Mouse (Mus musculus): ENCODE data around the gene Tbc1d1. TPM values are rescaled to one million over a fixed set of nuclear protein-coding genes. Genes with fewer than 3 reads are reported as not detected.

Gene Tbc1d1
- total RNA-seq, 2 experiments from 2014 or later = 39.3 to 77.3 TPM

DNA sequence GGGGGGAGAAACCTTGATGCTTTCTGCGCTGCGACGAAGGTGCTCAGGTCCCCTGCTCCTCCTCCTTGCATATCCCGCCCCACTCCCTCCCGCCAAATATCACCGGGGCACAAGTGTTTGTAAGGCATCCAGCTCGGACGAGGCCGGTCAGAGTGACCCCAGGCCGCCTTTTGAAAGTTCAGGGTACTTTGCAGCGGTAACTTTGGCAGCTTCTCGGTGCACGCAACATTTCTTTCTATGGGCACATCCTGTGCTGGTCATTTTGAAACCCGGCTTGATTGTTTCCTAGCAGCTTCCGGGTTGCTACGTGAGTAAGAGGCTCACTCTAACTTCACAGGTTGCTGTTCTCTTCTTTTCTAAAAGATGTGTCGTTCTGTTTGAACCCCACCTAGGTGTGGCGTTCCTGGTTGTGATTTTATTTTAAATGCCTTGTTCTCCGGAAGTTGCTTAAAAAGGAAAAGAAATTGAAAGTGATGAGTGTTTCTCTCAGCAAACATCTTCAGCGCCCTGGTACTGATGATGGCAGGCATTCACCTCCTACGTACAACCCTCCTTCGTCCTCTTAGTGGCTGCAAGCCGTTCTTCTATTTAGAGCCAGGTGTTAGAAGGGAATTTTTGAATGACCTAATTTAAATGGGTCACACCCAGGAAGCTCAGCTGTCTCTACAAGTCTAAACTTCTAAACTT lies 4.7 kb downstream of the Tbc1d1 start:
- DNase-seq = peak; percentile 74

DNA sequence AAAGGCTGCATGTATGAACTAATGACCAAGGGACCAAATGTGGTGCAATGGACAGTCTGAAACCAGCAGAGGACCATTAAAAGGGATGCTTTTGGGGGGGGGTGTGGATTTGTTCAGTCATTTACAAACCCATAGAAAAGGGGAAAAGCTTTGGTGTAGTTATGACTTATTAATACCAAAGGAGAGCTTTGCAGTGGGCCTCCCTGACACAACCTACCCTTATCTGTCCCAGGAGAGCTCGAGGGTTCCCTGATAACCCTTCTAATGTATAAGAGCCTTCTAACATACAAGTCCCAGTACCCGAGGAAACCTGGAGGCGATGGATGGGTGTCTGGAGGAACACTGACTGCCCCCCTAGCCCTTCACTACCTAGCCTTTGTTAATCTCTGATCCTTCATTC lies 5.8 kb downstream of the Tbc1d1 start:
- DNase-seq = no peak

- peak; percentile 50 for DNase-seq
These were observed 6.5 kb downstream of the Tbc1d1 start for GRCm38 (mm10) chr5:64162582-64162981.

GRCm38 (mm10) chr5:64164414-64164813 lies 8.3 kb downstream of the Tbc1d1 start:
- no peak for DNase-seq

- DNase-seq = no peak
These were observed 9.7 kb downstream of the Tbc1d1 start for GRCm38 (mm10) chr5:64165826-64166225.

DNA sequence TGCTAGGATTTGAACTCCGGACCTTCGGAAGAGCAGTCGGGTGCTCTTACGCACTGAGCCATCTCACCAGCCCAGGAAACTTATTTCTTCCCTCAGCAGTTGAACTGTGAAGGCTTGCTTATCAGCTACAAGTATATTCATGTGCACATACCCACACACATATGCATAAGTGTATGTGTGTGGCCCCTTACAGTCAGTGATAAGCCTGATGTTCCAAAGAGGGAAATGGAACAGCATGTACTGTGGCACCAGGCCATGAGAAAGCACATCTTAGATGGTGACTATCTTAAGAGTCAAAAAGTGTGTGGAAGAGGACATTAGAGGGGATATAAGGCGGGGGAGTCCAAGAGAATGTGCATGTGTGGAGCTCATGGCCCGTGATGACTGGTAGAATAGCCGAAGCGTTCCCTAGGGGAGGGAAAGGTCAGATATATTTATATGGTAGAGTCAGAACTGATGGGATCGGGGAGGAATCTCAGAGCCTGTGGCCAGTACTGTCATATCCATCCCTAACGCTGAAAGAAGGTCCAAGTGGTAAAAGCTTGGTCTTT lies 13.0 kb downstream of the Tbc1d1 start:
- peak; percentile 53 for DNase-seq

GRCm38 (mm10) chr5:64172884-64173283 lies 16.8 kb downstream of the Tbc1d1 start:
- no peak for DNase-seq

GRCm38 (mm10) chr5:64173302-64173701 lies 17.2 kb downstream of the Tbc1d1 start:
- no peak for DNase-seq

DNA sequence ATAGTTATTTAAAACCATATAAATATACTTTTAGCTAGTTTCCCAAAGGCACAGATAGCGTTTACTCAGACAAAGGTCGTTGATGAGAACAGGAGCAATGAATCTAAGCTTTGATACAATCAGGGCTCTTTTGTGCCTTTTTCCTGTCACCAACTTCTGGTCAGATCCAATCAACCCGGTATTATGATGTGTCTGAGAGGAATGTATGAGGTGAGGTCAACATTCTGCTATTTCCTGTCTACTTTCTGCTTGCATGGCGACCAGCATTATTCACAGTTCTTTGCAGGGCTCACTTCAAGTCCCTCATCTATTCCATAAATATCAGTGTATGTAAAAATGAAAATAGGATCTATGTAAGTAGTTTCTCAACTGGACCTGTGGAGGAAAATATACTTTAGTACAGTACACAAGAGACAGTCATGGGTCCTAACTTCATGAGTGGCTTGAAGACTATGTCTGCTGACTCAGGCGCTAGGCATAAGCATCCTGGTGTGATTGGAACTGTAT lies 18.4 kb downstream of the Tbc1d1 start:
- DNase-seq = no peak

DNA sequence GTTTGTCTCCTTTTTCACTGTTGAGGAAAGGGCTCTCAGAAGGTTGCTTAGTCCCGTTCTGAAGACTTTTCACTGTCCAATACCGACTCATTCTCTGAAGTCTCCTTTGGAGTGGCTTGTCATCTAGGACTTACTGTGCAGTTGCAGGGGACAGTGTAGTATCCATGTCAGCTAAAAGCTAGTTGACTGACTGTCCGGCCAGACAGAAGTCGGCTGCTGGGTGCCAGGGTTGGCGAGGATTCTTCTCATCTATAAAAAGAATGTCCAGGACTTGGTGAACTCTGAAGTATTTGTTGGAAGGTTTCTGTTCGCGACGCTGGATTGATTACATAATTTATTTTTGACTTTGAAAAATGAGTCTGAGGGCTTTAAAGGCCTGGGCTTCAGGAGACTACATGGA lies 24.4 kb downstream of the Tbc1d1 start:
- peak; percentile 70 for DNase-seq

DNA sequence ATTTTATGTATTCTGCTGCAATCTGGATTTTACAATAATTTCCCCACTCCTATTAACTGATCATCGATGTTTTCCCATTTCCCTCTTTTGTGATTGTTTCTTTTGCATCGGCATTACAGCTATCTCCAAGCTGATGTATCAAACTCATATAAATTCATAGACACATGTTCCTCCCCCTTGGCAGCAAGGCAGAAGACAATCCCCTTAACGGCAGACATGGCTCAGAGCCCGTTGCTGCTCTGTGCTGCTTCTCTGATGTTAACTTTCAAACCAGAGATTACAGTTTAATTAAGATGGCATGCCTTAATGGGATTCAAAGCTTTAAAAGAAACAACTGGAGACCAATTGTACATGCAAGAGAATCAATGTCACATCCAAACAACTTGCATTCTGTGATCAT lies 27.6 kb downstream of the Tbc1d1 start:
- no peak for DNase-seq

GRCm38 (mm10) chr5:64185257-64185656 lies 29.2 kb downstream of the Tbc1d1 start:
- no peak for DNase-seq

DNA sequence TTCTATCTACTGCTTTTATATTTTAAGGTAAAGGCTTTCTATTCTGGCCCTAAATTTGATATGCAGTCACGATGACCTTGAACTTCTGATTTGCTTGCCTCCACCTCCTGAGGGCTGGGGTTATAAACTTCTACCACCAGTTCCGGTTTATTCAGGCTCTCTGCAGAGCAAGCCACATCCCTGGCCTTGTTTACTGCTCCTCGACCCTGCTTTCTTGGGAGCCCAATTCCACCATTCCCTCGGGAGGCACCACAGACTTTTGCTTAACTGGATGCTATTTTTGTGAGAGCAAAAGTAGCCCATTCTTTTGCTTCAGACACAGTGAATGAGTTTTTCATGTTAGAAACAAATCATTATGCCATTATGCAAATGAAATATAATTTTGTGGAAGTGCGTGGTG lies 30.5 kb downstream of the Tbc1d1 start:
- DNase-seq = no peak

DNA sequence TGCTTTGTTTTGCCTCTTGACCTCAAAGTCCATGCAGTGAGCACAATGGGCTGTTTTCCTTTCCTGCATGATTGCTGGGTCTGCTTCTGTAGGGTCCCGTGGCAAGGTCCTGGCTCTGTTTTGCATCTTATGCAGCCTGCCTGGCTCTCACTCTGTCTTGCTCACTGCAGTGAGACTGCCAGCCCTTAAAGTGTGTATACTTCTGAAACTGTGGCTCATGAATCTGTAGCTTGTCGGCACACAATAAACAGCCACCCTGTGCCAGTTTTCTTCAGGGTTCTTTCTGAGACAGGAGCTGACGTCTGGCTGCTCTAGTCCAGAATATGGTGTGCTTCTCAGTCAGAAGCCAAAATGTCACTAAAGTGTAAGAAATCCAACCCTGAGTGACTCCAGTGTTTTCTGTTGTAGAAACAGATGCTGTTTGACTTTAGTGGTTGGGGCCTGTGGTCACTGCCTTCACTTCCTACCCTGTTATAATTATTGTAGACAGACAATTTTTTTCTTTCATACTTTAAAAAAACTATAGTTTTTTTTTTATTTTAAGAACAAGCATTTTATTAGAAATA lies 32.1 kb downstream of the Tbc1d1 start:
- no peak for DNase-seq

GRCm38 (mm10) chr5:64190892-64191291 lies 34.8 kb downstream of the Tbc1d1 start:
- no peak for DNase-seq

GRCm38 (mm10) chr5:64193353-64193752 lies 37.2 kb downstream of the Tbc1d1 start:
- peak; percentile 65 for DNase-seq

DNA sequence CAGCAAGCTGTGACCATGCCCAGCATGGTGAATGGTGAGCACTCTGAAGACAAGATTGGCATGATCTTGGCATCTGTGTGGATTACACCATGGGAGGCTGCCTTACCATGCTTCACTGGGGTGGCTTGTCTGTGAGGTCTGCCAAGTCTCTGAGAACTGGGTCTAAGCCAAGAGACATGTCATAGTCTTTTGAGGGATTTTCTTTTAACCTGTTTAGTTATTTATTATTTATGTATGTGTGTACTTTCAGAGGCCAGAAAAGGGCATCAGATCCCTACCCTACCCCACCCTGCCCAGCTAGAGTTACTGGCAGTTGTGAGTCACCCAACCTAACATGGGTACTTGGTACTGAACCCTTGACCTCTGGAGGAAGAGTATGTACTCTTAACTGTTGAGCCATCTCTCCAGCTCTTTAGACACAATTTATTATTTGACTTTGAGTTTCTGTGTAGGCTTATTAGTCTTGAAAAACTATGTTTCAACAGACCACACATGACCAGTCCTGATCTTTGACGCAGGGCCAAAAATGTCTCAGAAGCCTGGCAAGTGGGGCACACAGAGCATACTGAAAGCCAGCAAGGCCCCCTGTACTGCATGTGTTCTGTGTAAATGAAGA lies 40.3 kb downstream of the Tbc1d1 start:
- DNase-seq = peak; percentile 64

DNA sequence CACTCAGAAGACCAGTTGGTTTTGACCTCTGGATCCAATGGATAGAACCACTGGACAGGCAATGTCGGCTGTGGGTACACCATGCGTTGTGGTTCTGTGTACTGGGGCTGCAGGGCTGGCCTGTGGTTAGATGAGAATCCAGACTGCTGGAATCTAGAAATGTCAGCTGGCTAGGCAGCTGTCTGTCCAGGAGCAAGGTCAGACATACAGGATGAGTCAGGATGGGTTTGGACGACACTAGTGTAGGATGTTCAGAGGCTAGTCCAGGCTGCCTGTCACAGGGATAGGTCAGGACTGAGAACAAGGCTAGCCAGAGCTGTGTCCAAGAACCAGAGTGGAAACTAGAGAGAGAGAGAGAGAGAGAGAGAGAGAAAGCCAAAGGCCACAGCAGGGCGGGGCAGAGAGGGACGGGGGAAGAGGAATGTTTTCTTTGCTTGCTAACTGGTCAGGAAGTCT lies 40.8 kb downstream of the Tbc1d1 start:
- peak; percentile 72 for DNase-seq

DNA sequence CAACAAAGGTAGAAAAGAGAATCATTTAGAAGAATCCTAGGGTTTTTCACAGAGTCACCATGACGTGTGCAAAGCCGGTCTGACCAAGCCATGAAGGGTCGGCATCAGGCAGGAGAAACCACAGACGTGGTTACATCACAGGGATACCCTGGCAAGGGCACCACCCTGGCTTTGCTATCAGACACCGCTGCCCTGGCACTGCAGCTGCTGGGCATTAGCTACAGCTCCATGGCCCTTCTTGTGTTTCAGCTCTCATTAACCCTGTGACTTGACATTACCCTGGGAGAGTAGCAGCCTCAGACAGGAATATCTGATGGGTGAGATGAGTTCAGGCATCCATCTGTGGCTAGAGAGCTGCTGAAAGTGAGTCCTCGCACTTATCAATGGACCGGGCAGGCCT lies 42.5 kb downstream of the Tbc1d1 start:
- DNase-seq = peak; percentile 87

DNA sequence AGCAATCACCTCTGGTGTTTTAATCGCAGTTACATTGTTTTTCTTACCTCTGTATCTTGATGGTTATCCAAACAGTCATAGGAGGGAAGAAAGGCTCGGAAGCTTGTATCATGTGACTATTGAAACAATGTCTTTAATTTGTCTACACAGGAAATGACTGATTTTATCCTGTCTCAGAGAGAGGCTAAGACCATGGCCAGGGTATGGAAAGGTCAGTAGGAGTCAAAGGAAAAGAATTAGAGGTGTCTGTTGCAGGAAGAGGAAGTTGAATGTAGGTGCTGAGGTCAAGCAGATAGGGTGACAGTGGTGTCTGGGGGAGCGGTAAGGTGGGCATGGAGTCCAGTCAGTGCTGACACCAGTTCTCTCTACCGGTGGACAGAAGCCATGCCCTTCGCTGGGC lies 45.0 kb downstream of the Tbc1d1 start:
- no peak for DNase-seq

DNA sequence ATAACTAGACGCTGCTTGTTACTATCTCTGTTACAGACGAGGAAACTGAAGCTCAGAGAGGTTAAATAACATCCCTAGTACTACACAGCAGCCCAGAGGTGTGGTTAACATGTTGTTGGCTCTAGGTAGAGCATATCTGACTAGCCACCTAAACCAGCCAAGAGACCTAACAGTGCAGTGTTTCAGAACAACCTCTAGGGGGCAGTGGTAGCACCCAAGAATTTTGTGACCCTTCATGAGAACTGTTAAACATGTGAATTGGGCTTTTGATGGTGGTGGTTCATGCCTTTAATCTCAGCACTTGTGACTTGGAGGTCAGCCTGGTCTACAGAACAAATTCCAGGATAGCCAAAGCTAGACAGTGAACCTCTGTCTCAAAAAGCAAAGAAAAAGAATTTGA lies 46.2 kb downstream of the Tbc1d1 start:
- DNase-seq = no peak

DNA sequence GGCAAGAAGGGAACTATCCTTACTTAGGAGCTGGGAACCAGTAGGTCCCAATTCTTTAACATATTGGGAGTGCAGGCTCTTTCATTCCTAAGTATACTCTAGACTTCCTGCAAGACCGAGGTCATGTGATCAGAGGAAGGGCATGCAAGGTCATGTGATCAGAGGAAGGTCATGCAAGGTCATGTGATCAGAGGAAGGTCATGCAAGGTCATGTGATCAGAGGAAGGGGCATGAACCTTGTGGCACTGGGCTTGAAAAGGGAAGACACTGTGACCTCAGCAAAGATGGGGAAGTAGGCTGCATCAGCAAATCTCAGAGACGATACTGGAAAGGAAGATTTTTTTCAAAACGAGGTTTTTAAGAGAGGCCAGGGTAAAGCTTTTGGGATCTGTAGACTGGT lies 49.5 kb downstream of the Tbc1d1 start:
- DNase-seq = no peak

DNA sequence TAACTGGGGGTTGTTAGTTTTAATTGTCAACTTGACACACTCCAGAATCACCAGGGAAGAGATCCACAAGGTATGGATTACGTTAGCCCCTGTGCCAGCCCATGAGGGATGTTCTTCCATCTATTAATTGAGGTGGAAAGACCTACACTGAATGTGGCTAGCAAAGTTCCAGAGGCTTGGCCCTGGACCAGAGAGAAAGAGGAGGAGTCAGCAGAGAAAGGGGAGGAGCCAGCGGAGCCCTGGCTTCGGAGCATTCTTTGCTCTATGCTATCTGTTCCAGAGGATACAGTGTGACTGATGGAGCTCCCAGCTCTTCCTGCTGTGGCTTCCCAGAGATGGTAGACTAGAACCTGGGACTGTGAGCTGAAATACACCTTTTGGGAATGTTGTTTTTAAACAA lies 50.3 kb downstream of the Tbc1d1 start:
- no peak for DNase-seq
